Mouse (Mus musculus): Measurements from ENCODE around the gene 1110008P14Rik. TPM values are rescaled to one million over a fixed set of nuclear protein-coding genes. Genes with fewer than 3 reads are reported as not detected.

The 1110008P14Rik gene
- total and polyA plus RNA-seq, 3 experiments, result 26.5 to 61.9 (median 61.4) TPM

DNA sequence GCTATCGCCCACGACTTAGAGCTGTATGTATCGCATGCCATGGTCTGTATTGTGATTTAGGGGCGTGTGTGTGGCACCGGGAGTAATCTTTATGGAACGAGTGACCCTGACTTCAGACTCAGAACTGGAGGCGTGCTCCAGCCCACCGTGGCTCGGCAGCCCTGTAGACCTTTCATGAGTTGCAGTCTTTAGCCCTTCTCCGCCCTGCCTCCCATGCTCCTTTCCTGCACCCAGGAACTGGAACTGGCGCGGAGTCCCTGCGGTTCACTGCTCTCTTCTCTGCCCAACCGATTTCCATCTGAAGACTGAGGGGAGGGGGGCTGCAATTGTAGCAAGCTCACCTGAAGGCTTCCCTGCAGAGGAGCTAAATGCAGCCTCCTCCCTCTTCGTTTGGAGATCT lies 15.0 kb upstream of the 1110008P14Rik start:
- Histone ChIP-seq H3K4me1 (ENCODE audit: insufficient read depth, low read depth, low read length) (peaks cover 34% of the 10 kb centered on the region), H3K4me3 (ENCODE audit: low read depth, low read length) (peak overlapping the region; percentile 96), H3K9me3 (replicated peaks) (0 out of 2 replicates have a peak, but pooled peaks cover 4% of the 10 kb centered on the region), H3K36me3 (replicated peaks) (peaks cover 42% of the 10 kb centered on the region), H3K27me3 (ENCODE audit: insufficient read depth, low read length) (peaks cover 16% of the 10 kb centered on the region)
- ATAC-seq (ENCODE audit: extremely low read depth, insufficient number of reproducible peaks, low FRiP score, poor library complexity, severe bottlenecking) (no peak), DNase-seq (ENCODE audit: low spot score) (peak; percentile 26)
- no peak for TF ChIP-seq GATA2 (IDR thresholded peaks at IDR 0.05; ENCODE audit: borderline replicate concordance, low read depth, low read length)
- TF ChIP-seq GATA1 (IDR thresholded peaks at IDR 0.05; ENCODE audit: borderline replicate concordance, low read length), result no peak
- no peak for TF ChIP-seq CTCF (IDR thresholded peaks at IDR 0.05; ENCODE audit: low read depth, low read length)

DNA sequence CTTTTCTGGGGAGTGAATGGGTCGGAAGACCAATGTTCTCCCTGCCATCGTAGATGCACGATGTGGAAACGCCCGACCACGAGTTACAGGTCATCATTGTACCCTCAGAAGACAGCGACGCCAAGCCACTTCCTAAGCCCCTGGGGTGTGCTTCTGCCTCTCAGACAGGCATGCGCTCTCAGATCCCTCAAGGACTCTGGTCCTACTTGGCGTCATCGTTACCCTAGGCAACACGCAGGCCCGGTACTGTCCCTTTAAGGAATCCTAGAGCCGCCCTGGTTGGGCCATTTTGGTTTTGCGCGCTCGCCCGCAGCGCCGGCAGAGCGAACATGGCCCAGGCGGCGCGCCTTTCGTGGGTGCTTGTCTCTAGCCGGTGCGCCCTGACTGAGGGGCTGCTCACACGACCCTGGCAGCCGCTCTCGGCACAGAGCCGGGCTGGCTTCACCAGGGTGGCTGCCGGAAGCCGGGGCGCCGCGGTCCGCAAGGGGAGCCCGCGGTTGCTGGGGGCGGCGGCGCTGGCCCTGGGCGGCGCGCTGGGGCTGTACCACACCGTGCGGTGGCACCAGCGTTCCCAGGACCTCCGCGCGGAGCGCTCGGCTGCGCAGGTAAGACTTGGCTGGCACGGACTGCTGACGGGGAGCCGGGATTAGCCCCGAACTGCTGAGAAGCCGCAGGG lies 14.3 kb upstream of the 1110008P14Rik start:
- Histone ChIP-seq H3K4me3 (ENCODE audit: low read depth, low read length) (peak overlapping the region; percentile 96), H3K27me3 (ENCODE audit: insufficient read depth, low read length) (peaks cover 19% of the 10 kb centered on the region), H3K36me3 (replicated peaks) (peaks cover 36% of the 10 kb centered on the region), H3K9me3 (replicated peaks) (0 out of 2 replicates have a peak, but pooled peaks cover 4% of the 10 kb centered on the region), H3K4me1 (ENCODE audit: insufficient read depth, low read depth, low read length) (peaks cover 34% of the 10 kb centered on the region)
- no peak for TF ChIP-seq POLR2AphosphoS5 (IDR thresholded peaks at IDR 0.05; ENCODE audit: insufficient replicate concordance, low read depth, low read length)
- TF ChIP-seq CTCF (IDR thresholded peaks at IDR 0.05; ENCODE audit: low read depth, low read length), result no peak
- TF ChIP-seq TAL1 (conservative IDR thresholded peaks at IDR 0.05; ENCODE audit: low read depth, low read length), result no peak
- DNase-seq (ENCODE audit: low spot score) (peak; percentile 96), ATAC-seq (ENCODE audit: extremely low read depth, insufficient number of reproducible peaks, low FRiP score, poor library complexity, severe bottlenecking) (peak; percentile 70)

DNA sequence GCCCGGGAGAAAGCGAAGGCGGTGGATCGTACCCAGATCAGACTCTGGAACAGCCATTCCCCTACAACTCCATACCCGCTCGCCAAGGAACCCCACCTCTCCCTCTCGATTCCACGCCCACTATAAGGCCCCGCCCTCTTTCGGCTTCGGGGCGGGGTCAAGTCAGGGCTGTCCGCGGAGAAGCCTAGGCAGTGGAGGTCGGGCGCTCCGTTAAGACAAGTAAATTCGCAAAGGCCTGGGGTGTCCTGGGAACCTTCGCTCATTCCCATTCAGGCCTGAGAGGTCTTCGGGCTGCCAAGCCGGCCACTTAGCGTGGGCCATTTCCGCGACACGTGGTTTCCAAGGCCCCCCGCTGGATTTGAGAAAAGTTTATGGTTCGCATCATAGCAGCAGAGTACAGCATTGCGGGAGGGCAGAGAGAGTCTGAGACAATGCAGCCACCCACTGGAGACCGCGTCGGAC lies 13.8 kb upstream of the 1110008P14Rik start, which contains the start of gene Ptges2:
TSS of gene Ptges2 (plus strand) at position 413 of the 462 bp plus-strand sequence.
- TF ChIP-seq CTCF (IDR thresholded peaks at IDR 0.05; ENCODE audit: low read depth, low read length) (no peak), GATA2 (IDR thresholded peaks at IDR 0.05; ENCODE audit: borderline replicate concordance, low read depth, low read length) (no peak), TAL1 (conservative IDR thresholded peaks at IDR 0.05; ENCODE audit: low read depth, low read length) (no peak), POLR2AphosphoS5 (IDR thresholded peaks at IDR 0.05; ENCODE audit: insufficient replicate concordance, low read depth, low read length) (no peak), GATA1 (IDR thresholded peaks at IDR 0.05; ENCODE audit: borderline replicate concordance, low read length) (no peak)
- Histone ChIP-seq H3K4me1 (ENCODE audit: insufficient read depth, low read depth, low read length) (peaks cover 34% of the 10 kb centered on the region), H3K9me3 (replicated peaks) (0 out of 2 replicates have a peak, but pooled peaks cover 4% of the 10 kb centered on the region), H3K27me3 (ENCODE audit: insufficient read depth, low read length) (peaks cover 24% of the 10 kb centered on the region), H3K4me3 (ENCODE audit: low read depth, low read length) (peak within 1 kb of the TSS; percentile 96), H3K36me3 (replicated peaks) (peaks cover 31% of the 10 kb centered on the region)
- DNase-seq (ENCODE audit: low spot score), result peak; percentile 88
- ATAC-seq (ENCODE audit: extremely low read depth, insufficient number of reproducible peaks, low FRiP score, poor library complexity, severe bottlenecking), result peak; percentile 76

DNA sequence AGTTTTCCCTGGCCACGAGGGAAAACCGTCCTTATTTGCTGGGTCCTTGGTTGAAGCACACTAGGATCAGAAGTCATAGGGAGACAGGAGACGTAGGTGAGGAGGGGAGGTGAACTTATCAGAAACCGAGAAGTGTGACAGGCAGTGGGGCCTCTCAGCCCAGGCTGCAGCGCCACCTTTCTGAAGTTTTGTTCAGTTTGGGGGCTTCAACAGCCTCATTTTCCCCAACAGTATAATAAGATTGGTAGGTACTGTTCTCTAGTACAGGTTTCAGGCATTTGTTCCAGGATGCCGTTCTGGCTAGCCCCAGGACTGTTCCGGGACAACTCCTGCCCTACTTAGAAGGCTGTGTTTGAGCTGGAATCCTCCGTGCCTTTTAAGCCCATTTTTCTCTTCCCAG lies 13.2 kb upstream of the 1110008P14Rik start:
- TF ChIP-seq POLR2AphosphoS5 (IDR thresholded peaks at IDR 0.05; ENCODE audit: insufficient replicate concordance, low read depth, low read length), result no peak
- no peak for TF ChIP-seq GATA2 (IDR thresholded peaks at IDR 0.05; ENCODE audit: borderline replicate concordance, low read depth, low read length)
- no peak for TF ChIP-seq CTCF (IDR thresholded peaks at IDR 0.05; ENCODE audit: low read depth, low read length)
- TF ChIP-seq GATA1 (IDR thresholded peaks at IDR 0.05; ENCODE audit: borderline replicate concordance, low read length), result no peak
- no peak for TF ChIP-seq TAL1 (conservative IDR thresholded peaks at IDR 0.05; ENCODE audit: low read depth, low read length)
- peaks cover 29% of the 10 kb centered on the region for H3K27me3 ChIP-seq (ENCODE audit: insufficient read depth, low read length)
- DNase-seq (ENCODE audit: low spot score), result peak; percentile 64
- H3K9me3 ChIP-seq (replicated peaks), result 0 out of 2 replicates have a peak, but pooled peaks cover 4% of the 10 kb centered on the region
- peaks cover 25% of the 10 kb centered on the region for H3K36me3 ChIP-seq (replicated peaks)
- no peak for ATAC-seq (ENCODE audit: extremely low read depth, insufficient number of reproducible peaks, low FRiP score, poor library complexity, severe bottlenecking)
- peaks cover 31% of the 10 kb centered on the region for H3K4me1 ChIP-seq (ENCODE audit: insufficient read depth, low read depth, low read length)
- peak overlapping the region; percentile 96 for H3K4me3 ChIP-seq (ENCODE audit: low read depth, low read length)

DNA sequence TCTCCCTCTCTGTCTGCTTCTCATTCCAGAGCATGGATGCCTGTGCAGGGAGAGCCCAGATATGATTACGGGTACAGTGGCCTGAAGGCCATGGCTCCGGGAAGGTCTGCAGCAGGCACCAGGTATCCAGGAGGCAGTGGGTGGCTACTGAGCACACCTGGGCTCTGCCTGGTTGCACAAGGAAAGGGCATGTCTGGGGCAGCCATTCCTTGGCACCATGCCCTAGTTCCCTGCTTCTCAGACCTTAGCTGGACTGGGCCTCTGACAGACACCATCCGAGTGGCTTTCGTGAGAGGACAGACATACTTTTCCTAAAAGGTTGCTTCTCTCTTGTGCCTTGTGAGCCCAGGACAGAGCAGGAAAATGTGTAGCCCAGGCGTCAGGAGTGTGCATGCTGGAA lies 10.3 kb upstream of the 1110008P14Rik start:
- H3K4me3 ChIP-seq (ENCODE audit: low read depth, low read length), result no peak overlapping the region
- H3K36me3 ChIP-seq (replicated peaks), result no peaks in the 10 kb centered on the region
- H3K9me3 ChIP-seq (replicated peaks), result 0 out of 2 replicates have a peak, but pooled peaks cover 4% of the 10 kb centered on the region
- TF ChIP-seq GATA2 (IDR thresholded peaks at IDR 0.05; ENCODE audit: borderline replicate concordance, low read depth, low read length), result no peak
- no peak for TF ChIP-seq POLR2AphosphoS5 (IDR thresholded peaks at IDR 0.05; ENCODE audit: insufficient replicate concordance, low read depth, low read length)
- TF ChIP-seq TAL1 (conservative IDR thresholded peaks at IDR 0.05; ENCODE audit: low read depth, low read length), result no peak
- no peak for TF ChIP-seq GATA1 (IDR thresholded peaks at IDR 0.05; ENCODE audit: borderline replicate concordance, low read length)
- TF ChIP-seq CTCF (IDR thresholded peaks at IDR 0.05; ENCODE audit: low read depth, low read length), result no peak
- H3K27me3 ChIP-seq (ENCODE audit: insufficient read depth, low read length), result peaks cover 54% of the 10 kb centered on the region
- ATAC-seq (ENCODE audit: extremely low read depth, insufficient number of reproducible peaks, low FRiP score, poor library complexity, severe bottlenecking) (no peak), DNase-seq (ENCODE audit: low spot score) (no peak)
- H3K4me1 ChIP-seq (ENCODE audit: insufficient read depth, low read depth, low read length), result peaks cover 20% of the 10 kb centered on the region

DNA sequence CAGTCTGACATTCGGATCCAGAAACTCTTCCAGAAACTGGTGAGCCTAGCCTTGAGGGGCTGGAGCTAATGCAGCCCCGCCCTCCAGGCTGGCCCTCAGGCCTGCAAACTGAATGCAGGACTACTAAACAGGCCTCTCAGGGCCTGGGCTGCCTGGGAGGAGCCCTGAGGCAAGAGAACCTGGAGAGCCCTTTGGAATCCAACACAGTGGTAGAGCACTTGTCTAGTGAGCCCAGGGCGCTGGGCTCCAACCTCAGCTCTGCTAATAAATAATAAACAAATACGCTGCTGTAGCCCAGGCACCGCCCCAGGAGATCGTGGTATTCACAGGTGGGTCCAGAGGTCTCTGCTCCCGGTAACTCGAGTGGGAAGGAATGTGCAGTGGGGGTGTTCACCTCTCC lies 9.1 kb upstream of the 1110008P14Rik start:
- TF ChIP-seq GATA2 (IDR thresholded peaks at IDR 0.05; ENCODE audit: borderline replicate concordance, low read depth, low read length), result no peak
- TF ChIP-seq GATA1 (IDR thresholded peaks at IDR 0.05; ENCODE audit: borderline replicate concordance, low read length), result no peak
- no peak for TF ChIP-seq TAL1 (conservative IDR thresholded peaks at IDR 0.05; ENCODE audit: low read depth, low read length)
- TF ChIP-seq POLR2AphosphoS5 (IDR thresholded peaks at IDR 0.05; ENCODE audit: insufficient replicate concordance, low read depth, low read length), result no peak
- no peak for TF ChIP-seq CTCF (IDR thresholded peaks at IDR 0.05; ENCODE audit: low read depth, low read length)
- DNase-seq (ENCODE audit: low spot score) (no peak), ATAC-seq (ENCODE audit: extremely low read depth, insufficient number of reproducible peaks, low FRiP score, poor library complexity, severe bottlenecking) (no peak)
- Histone ChIP-seq H3K9me3 (replicated peaks) (0 out of 2 replicates have a peak, but pooled peaks cover 4% of the 10 kb centered on the region), H3K27me3 (ENCODE audit: insufficient read depth, low read length) (peaks cover 65% of the 10 kb centered on the region), H3K4me3 (ENCODE audit: low read depth, low read length) (no peak overlapping the region), H3K4me1 (ENCODE audit: insufficient read depth, low read depth, low read length) (peaks cover 11% of the 10 kb centered on the region), H3K36me3 (replicated peaks) (no peaks in the 10 kb centered on the region)

Measured in G1E (cell line).